In genomic region chr7:127443976-127444375, GRCm38 (mm10) we compare ENCODE assay signal across 13 mouse cellular contexts.
"Had no signal": no experiment of that assay in that cellular context is flagged by ENCODE, and none has a peak within 500 bp of the region (broad histone marks: within the 10 kb centered on the region; RNA-seq: fewer than 3 reads in every experiment).

No protein-coding gene starts in this region.

- H3K9me3 ChIP-seq: limb, embryonic 12.5 days; liver, embryonic 15.5 days; midbrain, embryonic 15.5 days; neural tube, embryonic 12.5 days had no signal

- ATAC-seq: hindbrain, postnatal 0 days; lung, postnatal 0 days; midbrain, embryonic 15.5 days had no signal

- DNase-seq: layer of hippocampus, postnatal 36 days; liver; lung, adult 2 months; lung, postnatal 4 days; spleen, adult 18-20 months; thymus, postnatal 36 days had no signal

- H3K4me2 ChIP-seq: limb, embryonic 12.5 days; liver, embryonic 15.5 days; midbrain, embryonic 11.5 days; midbrain, embryonic 15.5 days; neural tube, embryonic 12.5 days had no signal

- H3K27ac ChIP-seq: hindbrain, postnatal 0 days; limb, embryonic 12.5 days; liver, embryonic 15.5 days; midbrain, embryonic 15.5 days; neural tube, embryonic 12.5 days had no signal

- H3K4me3 ChIP-seq: limb, embryonic 12.5 days; liver, embryonic 15.5 days; midbrain, embryonic 15.5 days; neural tube, embryonic 12.5 days had no signal

- H3K27me3 ChIP-seq: limb, embryonic 12.5 days; liver, embryonic 15.5 days; midbrain, embryonic 15.5 days; neural tube, embryonic 12.5 days had no signal

- H3K9ac ChIP-seq: limb, embryonic 12.5 days; liver, embryonic 15.5 days; midbrain, embryonic 15.5 days; neural tube, embryonic 12.5 days had no signal
